Comparison of ENCODE assay signal across 10 mouse cellular contexts in the genomic region with DNA sequence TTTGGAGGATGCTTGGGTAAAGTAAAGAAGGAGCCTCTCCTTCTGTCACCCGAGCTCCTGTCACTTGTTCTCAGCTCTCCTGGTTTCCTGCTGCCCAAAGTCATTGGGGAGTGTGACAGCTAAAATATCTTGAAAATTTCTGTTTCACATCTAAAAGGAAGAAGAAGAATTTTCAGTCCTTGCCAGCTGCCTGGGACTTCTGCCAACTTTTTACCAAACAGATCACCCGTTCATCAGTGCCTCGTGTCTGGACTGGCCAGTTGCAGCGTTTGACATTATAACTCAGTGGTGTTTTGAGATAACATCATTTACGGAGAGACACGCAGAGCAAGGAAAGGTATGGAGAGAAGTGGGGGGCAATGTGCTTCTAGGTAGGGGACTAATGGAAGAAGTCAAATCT. TPM values are rescaled to one million over a fixed set of nuclear protein-coding genes. Genes with fewer than 3 reads are reported as not detected.
DNase-seq lines count a peak whose midpoint lies in the region; ATAC-seq lines count a peak whose summit lies in the region.
"Had no signal": no experiment of that assay in that cellular context is flagged by ENCODE, and none has a peak within 500 bp of the region (broad histone marks: within the 10 kb centered on the region; RNA-seq: fewer than 3 reads in every experiment).

No protein-coding gene starts in this region.

- no peak for ATAC-seq in heart, embryonic 11.5 days (replicated peaks; ENCODE audit: insufficient number of reproducible peaks, low FRiP score, low TSS enrichment)
- no peak for ATAC-seq in midbrain, embryonic 13.5 days

- DNase-seq in heart, embryonic 10.5 days (ENCODE audit: low spot score) = no peak
- DNase-seq in right cerebral cortex, postnatal 10 days (ENCODE audit: low spot score in 2 of 2) = peak; percentile 63 to 68
- DNase-seq in right cerebral cortex, postnatal 25 days = no peak
- DNase-seq in cerebellum, adult 9-10 months = peak; percentile 23
- peak; percentile 23 to 28 for DNase-seq in lung, postnatal 4 days
- DNase-seq in layer of hippocampus, postnatal 25 days (ENCODE audit: extremely low spot score in 1 of 2, low spot score in 1 of 2) = no peak

- no peaks in the 10 kb centered on the region for H3K27me3 ChIP-seq in heart, embryonic 11.5 days (ENCODE audit: control insufficient read depth, insufficient read depth, low read length)
- no peaks in the 10 kb centered on the region for H3K27me3 ChIP-seq in heart, embryonic 10.5 days (ENCODE audit: insufficient read depth, poor library complexity, severe bottlenecking)
- no peaks in the 10 kb centered on the region for H3K27me3 ChIP-seq in midbrain, embryonic 13.5 days

- peak overlapping the region; percentile 15; the same call in 1 of the 2 replicates for H3K27ac ChIP-seq in heart, embryonic 11.5 days (ENCODE audit: low read depth, low read length)
- no peak overlapping the region for H3K27ac ChIP-seq in heart, embryonic 10.5 days
- H3K27ac ChIP-seq in midbrain, embryonic 13.5 days = no peak overlapping the region
- H3K27ac ChIP-seq: limb, embryonic 10.5 days had no signal

- WGBS in heart, embryonic 11.5 days (ENCODE audit: insufficient replicate concordance) = 62% methylated on average over 6 of the region's 6 CpGs
- WGBS in heart, embryonic 10.5 days = 73% methylated on average over 6 of the region's 6 CpGs
- 86% methylated on average over 6 of the region's 6 CpGs for WGBS in midbrain, embryonic 13.5 days

- H3K36me3 ChIP-seq in heart, embryonic 11.5 days (ENCODE audit: control insufficient read depth, insufficient read depth, low read length) = peaks cover 14% of the 10 kb centered on the region
- peaks cover 62% of the 10 kb centered on the region for H3K36me3 ChIP-seq in heart, embryonic 10.5 days
- H3K36me3 ChIP-seq in midbrain, embryonic 13.5 days = peaks cover 48% of the 10 kb centered on the region

- H3K9me3 ChIP-seq in heart, embryonic 11.5 days (replicated peaks; ENCODE audit: control insufficient read depth, low read length) = no peaks in the 10 kb centered on the region
- H3K9me3 ChIP-seq in heart, embryonic 10.5 days = no peaks in the 10 kb centered on the region
- no peaks in the 10 kb centered on the region for H3K9me3 ChIP-seq in midbrain, embryonic 13.5 days
- H3K9me3 ChIP-seq: limb, embryonic 10.5 days had no signal

- no peak overlapping the region for H3K4me2 ChIP-seq in heart, embryonic 11.5 days
- no peak overlapping the region for H3K4me2 ChIP-seq in midbrain, embryonic 13.5 days (replicated peaks)

- H3K4me3 ChIP-seq in heart, embryonic 11.5 days (ENCODE audit: low read depth, low read length) = no peak overlapping the region
- H3K4me3 ChIP-seq in heart, embryonic 10.5 days = no peak overlapping the region
- no peak overlapping the region for H3K4me3 ChIP-seq in midbrain, embryonic 13.5 days (replicated peaks)
- H3K4me3 ChIP-seq: limb, embryonic 10.5 days had no signal

- H3K4me1 ChIP-seq in heart, embryonic 11.5 days (ENCODE audit: control insufficient read depth, insufficient read depth, low read length) = peaks cover 6% of the 10 kb centered on the region; the same call in 1 of the 2 replicates
- H3K4me1 ChIP-seq in heart, embryonic 10.5 days = no peaks in the 10 kb centered on the region
- no peaks in the 10 kb centered on the region for H3K4me1 ChIP-seq in midbrain, embryonic 13.5 days (replicated peaks)
- H3K4me1 ChIP-seq: limb, embryonic 10.5 days had no signal

- no peak overlapping the region for H3K9ac ChIP-seq in heart, embryonic 11.5 days (ENCODE audit: low read depth, low read length)
- H3K9ac ChIP-seq in midbrain, embryonic 13.5 days (replicated peaks) = no peak overlapping the region

RNA-seq across cellular contexts. Expression of a gene that starts 20.7 kb away (rescaled TPM):
- 0.21 and 0.30 TPM in 2 replicates for polyA plus RNA-seq in heart, embryonic 11.5 days (2014; fragmentation: Nextera tagmentation; extraction: Ambion mirVana)
- polyA plus RNA-seq in heart, embryonic 10.5 days (2016; fragmentation: Nextera tagmentation; extraction: Ambion mirVana) = 0.25 and 0.32 TPM in 2 replicates
- 0.17 and 0.19 TPM in 2 replicates for polyA plus RNA-seq in midbrain, embryonic 13.5 days (2015; fragmentation: Nextera tagmentation; extraction: Ambion mirVana)
- total RNA-seq in layer of hippocampus, postnatal 25 days (2021) = 1 to 10 TPM in 1 of 2 experiments, under 1 TPM in 1; 0.96 to 1.1 TPM
- total RNA-seq: gastrocnemius, adult 8-10 months had no signal
- polyA plus RNA-seq: limb, embryonic 10.5 days had no signal

Comparison
In these comparisons a context has a peak if more than half of its experiments do, and no peak if none do; other contexts are left out.
1. DNase-seq: peak in right cerebral cortex, postnatal 10 days (2 of 2), cerebellum, adult 9-10 months (single experiment) and lung, postnatal 4 days (2 of 2); none in heart, embryonic 10.5 days (single experiment), right cerebral cortex, postnatal 25 days (single experiment) and layer of hippocampus, postnatal 25 days (0 of 2).